Mouse (Mus musculus): Measurements from ENCODE around the gene Smad9.
A peak's percentile ranks its signal among the peaks of the same experiment; 100 is the strongest.

DNA sequence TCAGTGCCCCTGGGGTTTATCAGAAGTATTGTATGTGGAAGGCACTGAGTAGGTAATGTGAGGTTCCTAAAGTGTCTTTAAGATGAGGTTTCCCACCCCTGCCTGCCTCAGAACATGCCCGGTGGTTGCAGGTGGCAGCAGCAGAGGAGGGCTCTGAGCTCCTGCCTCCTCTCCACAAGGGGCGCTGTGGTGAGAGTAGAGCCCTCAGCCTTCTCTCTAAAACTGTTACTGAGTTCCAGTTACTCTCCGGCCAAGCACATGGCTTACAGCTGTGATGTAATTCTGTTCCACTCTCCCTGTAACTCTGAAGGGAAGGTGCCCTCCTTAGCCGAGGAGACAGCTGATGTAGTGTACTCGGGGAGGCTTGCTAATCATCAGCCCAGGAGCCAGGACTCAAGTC lies 9.6 kb upstream of the Smad9 start:
- TF ChIP-seq POLR2A (IDR thresholded peaks at IDR 0.05; ENCODE audit: borderline replicate concordance, control insufficient read depth, low read depth, low read length) (no peak), CTCF (IDR thresholded peaks at IDR 0.05; ENCODE audit: control insufficient read depth, insufficient read depth, low read length) (peak; percentile 54)
